Mouse (Mus musculus): ENCODE data around the gene Inpp5f.
"Not testable (repeated sequence)": the region's sequence is repeated elsewhere in the genome, so short reads cannot be mapped to it uniquely, and the experiment has no call there.

The Inpp5f gene

DNA sequence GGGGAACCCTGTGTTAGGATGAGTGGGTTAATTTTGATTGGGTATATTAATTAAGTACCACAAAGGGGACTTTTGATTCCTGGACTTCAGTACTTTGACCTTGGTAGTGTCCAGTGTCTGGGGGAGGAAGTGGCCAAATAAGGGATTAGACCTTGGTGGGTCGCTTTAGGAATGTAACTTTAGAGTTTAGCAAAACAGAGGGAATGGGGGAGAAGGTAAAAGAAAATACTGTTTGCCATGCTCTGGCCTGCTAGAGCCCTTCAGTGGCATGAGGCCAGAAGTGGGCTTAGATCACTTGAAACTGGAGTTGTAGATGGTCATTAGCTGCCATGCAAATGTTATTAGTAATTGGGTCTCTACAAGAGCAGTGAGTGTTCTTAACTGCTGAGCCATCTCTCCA is 45.8 kb downstream of the Inpp5f start:
- DNase-seq (ENCODE audit: low spot score in 2 of 2), result no peak

DNA sequence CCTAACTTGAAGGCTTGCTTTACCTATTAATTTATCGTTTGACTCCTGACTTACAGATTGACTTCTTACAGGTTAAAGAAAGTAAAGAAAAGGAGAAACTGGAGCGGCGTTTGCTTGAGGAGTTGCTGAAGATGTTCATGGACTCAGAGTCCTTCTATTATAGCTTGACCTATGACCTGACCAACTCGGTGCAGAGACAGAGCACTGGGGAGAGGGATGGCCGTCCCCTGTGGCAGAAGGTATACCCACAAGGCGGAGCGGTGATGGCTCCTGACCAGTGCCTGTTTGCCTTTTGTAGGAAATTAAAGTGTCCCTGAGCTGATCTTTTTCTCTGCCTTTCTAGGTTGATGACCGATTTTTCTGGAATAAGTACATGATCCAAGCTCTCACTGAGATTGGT is 52.8 kb downstream of the Inpp5f start:
- no peak for DNase-seq (ENCODE audit: low spot score in 2 of 2)

DNA sequence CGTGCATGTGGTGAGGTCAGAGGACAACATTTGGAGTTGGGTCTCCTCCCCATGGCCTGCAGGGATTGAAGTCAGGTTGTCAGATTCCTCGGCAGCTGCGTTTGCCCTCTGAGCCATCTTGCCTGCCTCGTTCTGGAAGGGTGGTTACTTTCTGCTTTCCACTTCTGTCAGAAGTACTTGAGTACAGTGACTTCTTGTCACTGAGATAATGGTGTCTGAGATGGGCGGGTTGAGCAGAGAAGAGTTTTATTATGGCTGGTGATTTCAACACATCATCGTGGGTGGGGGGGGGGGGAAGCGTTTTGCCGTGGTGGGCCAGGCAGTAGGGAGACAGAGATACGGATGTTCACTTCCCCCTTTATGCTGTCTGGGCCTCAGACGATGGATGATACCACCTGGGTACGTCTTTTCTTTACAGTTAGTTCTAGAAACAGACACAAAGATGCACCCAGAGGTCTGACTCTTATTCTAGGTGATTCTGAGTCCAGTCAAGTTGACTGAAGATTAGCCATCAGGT is 53.8 kb downstream of the Inpp5f start:
- no peak for DNase-seq (ENCODE audit: low spot score in 2 of 2)

DNA sequence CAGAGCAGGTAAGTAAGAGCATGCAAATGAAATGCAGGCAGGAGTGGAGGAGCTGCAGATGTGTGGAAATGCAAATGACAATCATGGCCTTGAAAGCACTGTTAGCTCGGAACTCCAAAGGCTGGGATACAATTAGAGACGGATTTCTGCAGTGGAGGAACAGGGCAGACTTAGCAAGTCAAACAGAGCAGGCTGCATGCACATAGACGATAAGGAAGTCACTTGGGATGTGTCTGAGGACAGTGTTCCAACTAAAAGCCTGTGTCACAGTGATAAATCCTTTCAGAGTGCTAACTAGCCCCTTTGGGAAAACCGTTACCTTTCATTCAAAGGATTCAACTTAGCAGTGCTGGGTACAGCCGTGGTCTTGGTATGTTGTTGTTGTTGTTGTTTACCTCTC is 56.7 kb downstream of the Inpp5f start:
- no peak for DNase-seq (ENCODE audit: low spot score in 2 of 2)

DNA sequence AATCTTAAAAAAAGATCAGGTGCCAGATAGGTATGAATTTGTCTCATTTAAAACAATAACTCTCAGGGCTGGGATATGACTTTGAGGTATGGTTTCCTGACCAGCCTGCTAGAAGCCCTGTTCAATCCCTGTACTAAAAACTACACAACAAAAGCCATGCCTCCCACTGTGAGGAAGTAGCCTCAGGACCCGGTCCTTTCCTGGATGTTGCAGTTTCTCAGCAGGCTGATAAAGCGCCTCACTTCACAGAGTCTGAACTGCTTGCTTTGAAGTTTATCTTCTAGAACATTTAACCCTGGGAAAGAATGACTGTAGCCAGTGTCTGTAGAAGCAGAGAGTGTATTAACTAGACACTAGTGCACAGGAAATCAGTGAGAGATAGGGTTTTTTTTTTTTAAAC is 57.7 kb downstream of the Inpp5f start:
- no peak for DNase-seq (ENCODE audit: low spot score in 2 of 2)

DNA sequence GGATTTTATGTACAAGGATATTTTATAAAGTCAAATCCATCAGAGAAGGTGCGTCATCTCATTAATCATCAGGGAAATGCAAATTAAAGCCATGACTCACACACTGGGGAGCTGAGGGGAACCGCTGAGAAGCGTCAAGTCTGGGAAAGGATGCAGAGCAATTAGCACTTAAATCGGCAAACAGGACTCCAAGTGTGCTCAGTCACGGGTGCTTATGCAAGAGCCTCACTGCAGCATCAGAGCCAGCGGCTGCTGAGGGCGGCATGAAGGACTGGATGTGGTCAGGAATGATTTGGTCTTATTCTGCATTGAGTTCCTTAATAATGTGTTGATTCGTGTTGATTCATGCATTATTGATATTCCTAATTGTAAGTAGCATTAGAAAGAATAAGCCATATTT is 60.8 kb downstream of the Inpp5f start:
- DNase-seq (ENCODE audit: low spot score in 2 of 2), result no peak

DNA sequence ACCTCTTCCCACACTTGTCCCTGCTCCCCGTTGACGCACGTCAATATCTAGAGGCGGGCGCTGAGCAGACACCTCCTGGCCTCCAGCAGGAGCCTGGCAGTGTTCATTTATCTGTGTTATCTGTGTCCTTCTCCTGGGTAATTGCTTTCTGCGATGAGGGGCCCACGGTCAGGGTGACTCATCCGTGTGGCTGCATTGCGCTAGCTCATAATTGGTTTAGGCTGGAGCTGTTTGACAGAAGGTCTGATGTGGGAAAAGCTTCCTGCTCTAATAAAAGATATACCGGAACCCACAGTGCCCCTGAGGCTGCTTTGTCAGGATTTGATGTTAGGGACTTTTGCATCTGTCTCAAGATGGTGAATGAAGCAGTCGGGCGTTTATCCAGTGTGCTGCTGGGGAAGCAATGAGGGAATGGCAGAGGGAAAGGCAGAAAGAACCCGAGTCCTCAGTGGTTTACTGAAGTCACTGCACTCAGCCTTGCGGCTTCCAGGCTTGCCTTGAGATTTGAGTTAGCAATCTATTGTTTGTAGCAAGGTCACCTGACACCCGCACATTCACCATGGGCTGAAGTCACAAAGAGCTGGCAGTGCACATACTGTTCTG is 61.4 kb downstream of the Inpp5f start:
- DNase-seq (ENCODE audit: low spot score in 2 of 2), result no peak

DNA sequence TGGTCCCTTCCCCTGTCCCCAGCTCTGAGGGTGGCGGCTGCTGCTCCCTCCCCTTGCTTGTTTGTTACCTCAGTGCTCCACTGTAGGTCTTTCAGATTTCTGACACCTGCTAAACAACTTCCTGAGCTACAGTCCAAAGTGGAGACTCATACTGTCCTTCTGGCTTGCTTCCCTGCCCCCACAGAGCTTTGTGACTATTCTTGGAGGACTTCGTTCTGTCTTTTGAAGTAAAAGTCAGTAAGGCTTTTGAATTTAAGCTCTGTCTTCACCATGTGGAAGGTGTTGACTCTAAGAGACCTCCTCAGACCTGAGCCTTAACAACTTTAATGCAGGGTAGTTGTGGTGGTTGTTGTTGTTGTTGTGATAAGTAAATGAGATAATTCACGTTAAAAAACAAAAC is 67.4 kb downstream of the Inpp5f start:
- DNase-seq (ENCODE audit: low spot score in 2 of 2), result no peak

DNA sequence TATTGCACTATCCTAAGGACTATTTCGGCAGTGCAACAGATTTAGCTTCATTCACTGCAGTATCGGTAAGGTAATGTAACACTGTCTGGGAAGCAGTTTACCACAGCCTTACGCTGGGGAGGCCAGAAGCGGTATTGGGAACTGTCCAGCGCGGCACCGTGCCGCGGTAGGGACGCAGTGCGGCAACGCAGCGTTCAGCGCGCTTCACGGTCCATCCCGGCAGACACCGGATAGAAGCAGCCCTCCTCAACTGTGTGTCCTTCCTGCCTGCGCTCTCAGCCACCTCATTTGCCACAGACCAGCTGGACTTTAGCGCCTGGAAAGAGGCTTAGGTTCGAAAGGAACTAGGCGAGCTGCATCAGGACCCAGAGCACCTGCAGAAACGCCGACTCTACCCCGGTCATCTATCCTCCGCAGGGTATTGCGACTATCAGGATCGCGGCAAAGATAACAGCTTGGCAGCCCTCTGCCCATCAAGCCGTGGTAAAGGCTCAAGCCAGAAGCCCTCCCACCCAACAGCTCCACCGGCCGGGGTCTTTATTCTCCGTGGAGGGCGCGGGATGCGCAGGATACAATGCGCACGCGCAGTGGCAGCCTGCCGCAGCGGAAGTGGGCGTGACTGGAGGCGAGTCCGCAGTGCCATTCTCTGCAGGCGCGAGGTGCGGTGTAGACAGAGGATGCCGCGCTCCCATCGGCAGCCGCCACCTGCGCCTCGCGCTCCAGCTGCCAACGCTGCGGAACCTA is 76.9 kb downstream of the Inpp5f start:
- peak; percentile 46 to 63 for DNase-seq (ENCODE audit: low spot score in 2 of 2)

DNA sequence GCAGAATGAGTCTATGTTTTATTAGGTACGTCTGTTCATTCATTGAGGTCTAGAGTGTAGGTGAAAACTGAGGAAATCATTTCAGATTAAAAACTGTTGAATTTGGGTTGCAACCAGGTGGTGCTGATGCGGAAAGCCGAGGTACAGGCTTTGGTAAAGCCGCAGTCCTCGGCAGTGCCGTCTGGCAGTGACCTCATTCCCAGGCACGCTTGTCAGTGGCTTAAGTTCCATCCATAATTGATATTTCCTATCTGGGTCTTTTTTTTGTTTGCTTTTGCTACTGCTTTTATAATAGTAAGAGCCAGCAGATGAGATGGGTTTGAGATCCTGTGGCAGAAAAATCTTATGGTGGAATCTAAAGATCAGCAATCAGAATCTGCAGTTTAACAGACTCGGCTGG is 78.2 kb downstream of the Inpp5f start:
- no peak for DNase-seq (ENCODE audit: low spot score in 2 of 2)

DNA sequence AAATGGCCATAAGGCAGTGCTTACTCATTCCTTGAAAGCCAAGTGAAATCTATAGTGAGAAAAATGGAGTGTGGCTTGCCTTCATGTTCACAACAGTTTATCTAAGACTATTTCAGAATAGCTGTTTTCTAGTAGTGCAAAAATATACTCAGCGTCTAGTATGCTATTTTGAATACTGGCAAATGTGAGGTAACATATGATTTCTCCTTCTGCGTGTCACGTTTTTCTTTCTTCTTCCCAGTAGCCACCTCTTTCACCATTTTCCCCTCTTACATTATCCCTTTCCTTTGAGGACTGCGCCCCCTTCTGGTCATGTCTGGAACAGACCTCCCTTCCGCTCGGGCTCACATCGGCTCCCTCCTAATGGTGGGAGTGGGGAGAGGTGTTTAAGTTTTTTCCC is 78.9 kb downstream of the Inpp5f start:
- peak; percentile 73 to 87 for DNase-seq (ENCODE audit: low spot score in 2 of 2)

DNA sequence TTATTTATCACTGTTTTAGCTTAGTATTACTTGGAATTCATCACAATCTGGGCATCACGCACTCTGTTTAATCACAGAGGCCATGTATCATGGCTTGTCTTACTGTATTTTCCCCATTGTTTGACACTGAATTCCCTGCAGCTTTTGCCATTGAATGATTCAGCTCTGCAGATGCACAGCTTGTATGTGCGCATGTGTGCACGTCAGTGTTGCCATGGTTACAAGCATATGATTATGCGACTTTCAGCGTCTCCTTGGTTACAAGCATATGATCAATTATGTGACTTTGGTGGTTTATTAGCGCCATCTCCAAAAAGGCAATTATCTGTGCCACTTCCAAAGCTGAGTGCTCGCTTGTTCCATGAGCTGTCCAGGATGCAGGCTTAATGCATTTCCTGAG is 79.7 kb downstream of the Inpp5f start:
- no peak for DNase-seq (ENCODE audit: low spot score in 2 of 2)

DNA sequence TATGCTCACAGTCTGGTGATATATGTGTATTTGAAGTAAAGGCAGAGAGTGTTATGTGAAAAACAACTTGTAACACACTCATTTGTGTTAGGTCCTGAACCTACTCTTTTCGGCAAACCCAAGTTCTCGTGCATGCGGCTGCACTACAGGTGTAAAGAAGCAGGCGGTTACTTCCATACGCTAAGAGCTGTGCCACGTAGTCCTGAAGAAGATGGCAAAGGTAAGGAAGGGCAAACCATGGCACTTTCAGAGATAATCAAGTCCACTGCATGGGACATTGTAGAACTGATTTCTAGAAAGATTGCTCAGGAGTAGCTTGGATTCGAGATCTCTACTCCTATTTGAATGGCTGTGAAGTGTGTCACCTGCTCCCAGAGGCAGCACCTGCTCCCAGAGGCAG is 81.0 kb downstream of the Inpp5f start:
- no peak for DNase-seq (ENCODE audit: low spot score in 2 of 2)

DNA sequence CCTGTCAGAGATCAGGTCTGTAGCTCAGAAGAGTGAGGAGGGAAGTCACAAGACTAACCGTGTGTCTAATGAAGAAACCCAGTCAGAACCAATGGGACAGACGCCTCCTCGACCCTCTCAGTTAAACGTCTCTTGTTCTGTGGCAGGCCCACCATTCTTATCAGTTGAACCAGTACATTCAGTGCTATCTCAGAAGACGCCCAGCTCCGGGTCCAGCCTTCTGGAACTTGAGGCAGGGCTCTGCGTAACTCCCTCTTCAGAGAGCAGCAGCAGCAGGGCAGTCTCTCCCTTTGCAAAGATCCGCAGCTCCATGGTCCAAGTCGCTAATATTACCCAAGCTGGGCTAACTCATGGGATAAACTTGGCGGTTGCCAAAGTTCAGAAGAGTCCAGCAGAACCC is 83.7 kb downstream of the Inpp5f start:
- no peak for DNase-seq (ENCODE audit: low spot score in 2 of 2)

DNA sequence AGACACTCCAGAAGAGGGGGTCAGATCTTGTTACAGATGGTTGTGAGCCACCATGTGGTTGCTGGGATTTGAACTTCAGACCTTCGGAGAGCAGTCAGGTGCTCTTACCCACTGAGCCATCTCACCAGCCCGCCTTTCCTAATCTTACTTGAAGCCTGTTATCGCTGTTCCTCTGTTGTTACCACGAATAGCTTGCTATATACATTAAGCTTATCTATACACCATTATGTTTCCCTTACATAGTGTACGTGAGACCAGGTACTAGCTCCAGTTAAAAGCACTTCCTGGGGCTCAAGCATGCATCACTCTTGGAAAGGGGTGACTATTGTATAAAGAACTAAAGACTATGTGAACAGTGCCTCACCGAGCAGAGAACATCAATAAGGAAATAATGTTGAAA is 88.8 kb downstream of the Inpp5f start:
- not testable (repeated sequence) for DNase-seq (ENCODE audit: low spot score in 2 of 2)

DNA sequence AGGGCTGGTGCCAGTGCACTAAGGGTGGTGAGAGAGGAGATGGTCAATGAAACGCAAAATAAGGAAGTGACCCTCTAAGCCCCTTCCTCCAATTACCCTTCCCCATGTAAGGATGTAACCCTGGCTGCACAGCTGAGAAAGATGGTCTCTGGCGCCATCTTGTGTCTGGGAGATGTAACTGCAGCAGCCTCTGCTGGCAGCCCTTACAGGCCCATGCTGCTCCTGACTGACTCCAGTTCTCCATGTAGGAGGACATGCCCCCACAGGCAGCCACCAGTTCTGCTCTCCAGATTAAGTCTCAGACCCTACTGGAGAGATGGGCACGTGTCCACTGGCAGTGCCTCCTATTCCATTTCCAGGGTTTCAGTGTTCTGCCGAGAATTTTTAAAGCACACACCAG is 94.6 kb downstream of the Inpp5f start:
- peak in 1 of 2 experiments; percentile 53 for DNase-seq (ENCODE audit: low spot score in 2 of 2)

DNA sequence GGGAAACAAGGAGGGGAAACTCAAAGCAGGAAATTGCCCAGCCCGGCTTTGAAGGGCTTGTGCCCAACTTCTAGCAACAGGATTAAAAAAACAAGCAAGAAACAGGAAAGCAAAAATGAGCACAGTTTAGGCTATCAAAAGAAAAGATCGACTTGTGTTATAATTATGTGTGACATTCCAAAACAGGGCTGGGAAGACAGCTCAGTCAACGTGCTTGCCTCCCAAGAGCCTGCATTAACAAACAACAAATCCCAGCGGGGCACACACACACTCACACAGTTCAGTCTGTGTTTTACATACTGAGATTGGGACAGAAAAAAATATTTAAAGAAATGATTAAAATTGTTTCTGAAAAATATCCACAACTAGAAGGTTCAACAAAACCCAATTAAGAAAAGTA is 106.9 kb downstream of the Inpp5f start:
- no peak for DNase-seq (ENCODE audit: low spot score in 2 of 2)

DNA sequence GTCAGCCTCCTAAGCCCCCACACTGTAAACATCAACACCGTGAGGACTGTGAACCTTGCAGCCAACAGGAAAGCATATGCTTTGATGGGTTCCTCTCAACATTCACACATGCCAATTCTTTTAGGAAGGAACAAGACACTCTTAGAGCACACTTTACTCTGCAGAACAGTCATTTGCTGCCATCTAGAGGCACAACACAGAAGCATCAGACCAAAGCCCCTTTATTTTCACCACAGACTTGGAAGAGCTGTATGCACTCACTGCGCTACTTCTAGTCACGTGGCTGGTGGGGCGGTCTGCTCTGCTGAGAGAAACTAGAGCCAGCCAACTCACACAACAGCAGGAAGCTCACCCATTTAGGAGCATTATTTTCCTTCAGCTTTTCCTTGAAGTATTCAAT is 113.6 kb downstream of the Inpp5f start:
- DNase-seq (ENCODE audit: low spot score in 2 of 2), result peak in 1 of 2 experiments; percentile 34

DNA sequence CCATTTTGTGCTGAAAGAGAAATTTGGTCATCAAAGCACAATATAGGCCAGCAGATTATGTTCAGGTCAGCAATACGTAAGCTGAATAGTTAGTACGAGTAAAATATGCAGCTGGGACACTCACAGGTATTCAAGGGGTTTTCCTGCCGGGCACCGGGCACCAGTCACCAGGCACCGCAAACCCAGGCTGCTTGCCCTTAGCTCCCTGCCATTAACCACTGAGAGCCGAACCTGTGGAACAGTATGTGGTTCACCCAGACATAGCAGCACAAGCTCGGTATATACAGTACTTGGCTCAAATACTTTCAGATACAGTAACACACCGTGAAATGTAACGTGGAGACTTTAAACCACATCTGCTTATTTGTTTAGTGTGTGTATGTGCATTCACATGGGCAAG is 114.1 kb downstream of the Inpp5f start:
- no peak for DNase-seq (ENCODE audit: low spot score in 2 of 2)

DNA sequence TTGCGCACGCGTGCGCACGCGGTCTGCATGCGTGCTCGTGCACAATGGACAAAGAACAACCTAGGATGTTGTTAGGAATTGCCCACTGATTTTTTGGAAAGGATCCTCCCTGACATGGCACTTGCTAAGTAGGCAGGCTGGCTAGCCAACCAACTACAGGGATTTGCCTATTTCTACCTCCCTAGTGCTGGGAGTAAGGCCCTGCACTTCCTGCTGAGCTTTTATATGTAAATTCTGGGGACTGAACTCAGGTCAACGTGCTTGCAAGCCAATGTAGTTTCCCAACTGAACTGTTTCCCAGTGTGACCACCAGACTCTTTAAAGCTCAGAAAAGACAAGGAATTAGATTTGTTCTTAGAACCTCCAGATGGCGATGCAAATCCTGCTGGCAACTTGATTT is 115.9 kb downstream of the Inpp5f start:
- no peak for DNase-seq (ENCODE audit: low spot score in 2 of 2)

DNA sequence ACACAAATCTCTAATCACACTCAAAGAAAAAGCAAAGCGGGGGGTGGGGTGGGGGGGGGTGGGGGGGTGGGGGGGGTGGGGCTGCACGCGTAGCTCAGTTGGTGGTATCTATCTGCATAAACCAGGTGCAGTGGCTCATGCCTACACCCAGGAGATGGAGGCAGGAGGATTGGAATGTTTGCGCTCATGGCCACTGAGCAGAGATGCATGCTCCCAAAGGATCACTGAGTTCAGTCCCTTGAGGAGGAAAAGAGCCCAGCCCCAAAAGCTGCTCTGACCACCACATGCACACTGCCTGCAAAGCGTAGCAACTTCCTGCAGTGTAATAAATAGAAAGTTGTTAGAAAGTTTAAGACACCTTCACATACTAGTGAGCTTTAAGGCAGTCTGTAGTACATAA is 116.6 kb downstream of the Inpp5f start:
- no peak for DNase-seq (ENCODE audit: low spot score in 2 of 2)

DNA sequence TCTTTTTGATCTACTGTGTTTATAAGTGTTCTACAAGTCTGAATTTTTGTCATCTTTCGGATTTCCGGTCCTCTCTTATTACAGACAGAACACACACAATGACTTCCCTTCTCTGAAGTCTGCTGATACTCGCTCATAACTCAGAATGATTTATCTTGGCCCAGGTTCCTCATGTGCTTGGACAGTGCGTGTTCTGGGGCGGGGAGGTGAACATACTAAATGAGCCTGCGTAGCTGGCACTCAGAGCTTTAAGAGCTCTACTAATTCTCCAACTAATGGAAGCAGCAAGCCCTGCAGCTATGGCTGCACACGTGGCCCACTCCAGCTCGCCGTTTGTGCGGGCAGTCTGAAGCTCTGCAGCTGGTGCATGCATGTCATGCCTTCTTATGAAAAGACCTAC is 117.6 kb downstream of the Inpp5f start:
- DNase-seq (ENCODE audit: low spot score in 2 of 2), result no peak

DNA sequence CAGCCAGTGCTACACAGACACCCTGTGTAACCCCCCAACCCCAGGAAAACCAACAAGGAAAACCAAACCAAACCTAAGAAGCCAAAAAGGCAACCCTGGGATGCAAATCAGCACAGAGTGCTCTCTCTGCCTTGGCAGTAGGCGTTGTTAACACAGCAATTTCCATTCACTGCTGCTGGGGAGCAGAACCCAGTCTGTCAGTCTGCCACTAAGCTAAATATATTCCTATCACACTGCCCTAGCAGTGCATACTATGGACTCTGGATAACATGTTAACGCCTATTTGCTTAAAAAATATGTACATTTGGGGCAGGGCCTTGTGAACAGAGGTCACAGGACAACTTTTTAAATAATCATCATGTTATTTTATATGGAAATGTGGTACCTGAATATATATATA is 120.5 kb downstream of the Inpp5f start:
- DNase-seq (ENCODE audit: low spot score in 2 of 2), result no peak

DNA sequence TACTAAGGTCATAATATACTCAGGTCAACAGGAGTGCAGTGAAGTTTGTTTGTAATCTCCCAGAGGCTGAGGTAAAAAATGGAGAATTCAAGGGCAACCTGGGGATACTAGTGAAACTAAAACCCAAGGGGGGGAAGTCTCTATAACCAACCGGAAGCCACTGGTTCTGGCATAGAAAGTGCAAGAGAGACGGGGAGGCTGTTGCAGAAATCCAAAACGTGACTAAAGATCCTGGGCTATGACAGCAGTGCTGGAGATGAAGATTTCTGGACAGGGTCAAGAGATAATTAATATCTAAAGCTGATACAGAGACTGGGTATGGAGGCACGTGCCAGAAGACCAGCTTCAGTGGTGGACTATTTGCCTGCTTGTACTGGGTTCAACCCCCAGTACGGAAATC is 126.9 kb downstream of the Inpp5f start:
- DNase-seq (ENCODE audit: low spot score in 2 of 2), result no peak
